Mouse (Mus musculus) megakaryocyte, embryonic 14.5 days (primary cell): ENCODE results near the gene Rsph3b.

Source experiments
- FLI1 ChIP-seq: IDR thresholded peaks from 2 replicates; pipeline ENCODE4 v1.6.1; 2012; ENCODE audit warnings: low read length, inconsistent platforms, mixed read lengths
- GATA1 ChIP-seq: IDR thresholded peaks from 3 replicates; pipeline ENCODE4 v1.6.1; 2012; ENCODE audit warnings: mixed read lengths, low read length, inconsistent platforms, borderline replicate concordance

DNA sequence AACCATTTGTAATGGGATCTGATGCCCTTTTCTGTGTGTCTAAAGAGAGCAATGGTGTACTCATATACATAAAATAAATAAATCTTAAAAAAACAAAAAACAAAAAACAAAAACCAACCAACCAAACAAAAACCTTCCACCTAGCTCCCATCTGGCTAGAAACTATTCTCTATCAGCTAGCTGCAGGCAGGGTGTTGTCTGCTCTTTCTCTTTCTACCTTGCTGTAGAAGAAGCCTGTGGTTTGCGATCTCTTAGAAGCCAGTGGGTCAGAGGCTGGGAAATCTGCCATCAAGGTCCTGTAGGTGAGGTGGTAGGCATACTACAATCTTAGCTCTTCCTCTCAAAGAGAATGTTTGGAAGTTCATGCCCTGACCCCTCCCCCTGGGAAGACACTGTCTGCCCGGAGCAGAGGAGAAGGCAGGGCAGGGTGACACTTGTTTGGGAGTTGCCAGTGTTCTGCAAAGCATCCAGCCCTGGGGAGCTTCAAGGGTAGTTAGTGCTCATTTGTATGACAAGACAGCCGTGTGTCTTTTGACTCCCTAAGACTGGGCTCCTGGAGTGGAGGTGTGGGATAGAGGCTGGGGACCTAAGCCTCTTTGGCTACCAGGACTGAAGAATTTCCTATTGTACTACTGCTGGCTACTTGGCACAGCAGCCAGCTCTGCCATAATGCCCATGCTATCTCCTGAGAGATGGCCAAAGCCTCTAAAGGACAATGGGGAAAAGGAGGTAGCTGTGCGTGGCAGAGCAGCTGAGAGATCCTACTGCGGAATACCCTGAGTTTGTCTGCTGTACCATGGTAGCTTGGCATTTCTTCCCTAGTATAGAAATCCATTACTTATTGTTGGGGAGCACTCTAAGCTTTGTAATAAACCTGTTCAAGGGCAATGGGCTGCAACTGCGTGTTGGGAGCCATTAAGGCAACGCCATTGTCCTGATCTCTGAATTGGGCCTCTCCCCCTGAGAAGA lies 56.2 kb downstream of the Rsph3b start:
- TF ChIP-seq FLI1 (no peak), GATA1 (no peak)
